Mouse (Mus musculus) gastrocnemius, postnatal 36 days (tissue): ENCODE results near the gene Csmd2. TPM values are rescaled to one million over a fixed set of nuclear protein-coding genes. Genes with fewer than 3 reads are reported as not detected.
"Not testable (repeated sequence)": the region's sequence is repeated elsewhere in the genome, so short reads cannot be mapped to it uniquely, and the experiment has no call there.

Source experiments
- DNase-seq, 2 experiments: peaks; one replicate each; pipeline ENCODE4 v3.0.0; 2022
- intact Hi-C: fragments of 180-260 bp; cut with DNase I; formaldehyde crosslinking; loops from one replicate; pipeline ENCODE4 v1.15.1; 2025
- total RNA-seq, 2 experiments: library from RNA; stranded (reverse); gene quantifications; 2 replicates each; pipeline ENCODE4 v1.2.3; 2021

The Csmd2 gene
- total RNA-seq, 2 experiments from 2014 or later, result not detected

DNA sequence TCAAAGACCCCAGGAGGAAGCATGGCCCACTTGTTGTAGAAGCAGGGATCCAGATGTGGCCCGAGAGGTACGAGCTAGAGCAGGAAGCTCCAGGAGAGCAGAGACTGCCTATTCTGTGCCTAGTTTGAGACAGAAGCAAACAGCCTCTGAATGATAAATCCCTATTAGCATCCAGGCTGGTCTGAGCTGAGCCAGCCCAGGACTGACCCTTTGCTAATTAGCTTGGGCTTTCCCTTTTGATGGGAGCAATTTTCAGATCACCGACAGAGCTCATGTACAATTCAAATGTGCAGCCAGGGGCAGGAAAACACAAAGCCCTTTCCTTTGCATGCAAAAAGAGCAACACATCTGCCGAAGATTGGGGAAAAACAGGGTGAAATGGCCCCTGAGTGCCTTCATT is 54.2 kb downstream of the Csmd2 start:
- intact Hi-C loops, result no loop called here
- DNase-seq, result no peak

DNA sequence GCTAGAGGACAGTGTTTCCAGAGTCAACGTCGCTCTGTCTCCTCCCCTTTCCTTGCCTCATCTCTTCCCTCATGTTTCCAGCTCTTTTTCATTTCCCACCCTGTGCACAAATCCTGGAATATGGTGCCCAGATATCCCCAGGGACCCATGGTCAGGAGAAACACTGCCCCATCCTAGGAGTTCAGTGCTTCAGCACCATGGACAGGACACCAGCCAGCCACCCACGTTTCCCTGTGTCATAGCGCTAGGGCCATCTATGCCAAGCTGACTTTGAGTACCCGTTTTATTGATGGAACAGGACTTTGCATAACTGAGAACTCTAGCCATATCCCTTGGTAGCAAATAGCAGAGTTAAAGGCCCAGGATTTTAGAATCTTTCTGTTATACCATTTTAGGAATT is 55.0 kb downstream of the Csmd2 start:
- intact Hi-C loops, result no loop called here
- no peak for DNase-seq

- intact Hi-C loops, result no loop called here
- no peak for DNase-seq
These were observed 61.1 kb downstream of the Csmd2 start for GRCm38 (mm10) chr4:128048716-128049115.

DNA sequence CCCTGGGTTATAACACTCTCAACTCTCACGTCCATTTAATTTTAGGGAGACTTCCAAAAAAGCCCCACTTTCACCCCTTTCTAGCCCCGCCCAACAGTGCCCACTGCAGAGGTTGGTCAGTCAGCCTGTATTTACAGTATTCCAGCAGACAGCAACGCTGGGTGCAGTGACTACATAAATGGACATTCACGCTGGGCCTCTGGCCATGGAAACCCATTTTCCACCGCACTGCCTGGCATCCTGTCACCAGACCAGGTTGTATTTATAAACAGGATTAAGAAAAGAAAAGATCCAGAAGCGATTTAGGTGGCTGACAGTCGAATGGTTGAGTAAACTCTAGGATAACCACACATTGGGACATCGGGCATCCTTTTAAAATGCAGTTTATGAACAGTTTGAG is 65.0 kb downstream of the Csmd2 start:
- intact Hi-C loops, result no loop called here
- DNase-seq, result no peak

GRCm38 (mm10) chr4:128061274-128061673 is 73.6 kb downstream of the Csmd2 start:
- intact Hi-C loops, DNase-seq: not testable (repeated sequence)

- no peak for DNase-seq
- intact Hi-C loops, result no loop called here
These were observed 79.5 kb downstream of the Csmd2 start for GRCm38 (mm10) chr4:128067189-128067588.

DNA sequence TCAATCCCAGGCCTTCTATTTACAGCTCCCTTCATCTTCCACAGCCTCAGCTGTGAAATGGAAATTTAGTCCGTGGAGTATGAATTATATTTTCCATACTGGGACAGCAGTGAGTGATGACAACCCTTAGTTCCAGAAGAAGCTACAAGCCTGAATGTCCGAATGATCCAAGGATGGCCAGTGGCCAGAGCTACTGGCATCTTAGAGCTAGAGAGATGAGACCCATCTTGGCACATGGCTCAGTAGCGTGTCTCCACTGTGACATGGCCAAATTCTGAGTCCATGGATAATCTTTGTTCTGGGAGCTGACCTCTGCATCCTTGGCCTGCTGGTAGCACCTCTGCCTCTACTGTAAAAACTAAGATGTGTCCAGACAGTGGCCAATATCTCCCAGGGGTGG is 96.8 kb downstream of the Csmd2 start:
- no peak for DNase-seq
- intact Hi-C loops, result no loop called here

GRCm38 (mm10) chr4:128085096-128085495 is 97.4 kb downstream of the Csmd2 start:
- intact Hi-C loops, result no loop called here
- no peak for DNase-seq

DNA sequence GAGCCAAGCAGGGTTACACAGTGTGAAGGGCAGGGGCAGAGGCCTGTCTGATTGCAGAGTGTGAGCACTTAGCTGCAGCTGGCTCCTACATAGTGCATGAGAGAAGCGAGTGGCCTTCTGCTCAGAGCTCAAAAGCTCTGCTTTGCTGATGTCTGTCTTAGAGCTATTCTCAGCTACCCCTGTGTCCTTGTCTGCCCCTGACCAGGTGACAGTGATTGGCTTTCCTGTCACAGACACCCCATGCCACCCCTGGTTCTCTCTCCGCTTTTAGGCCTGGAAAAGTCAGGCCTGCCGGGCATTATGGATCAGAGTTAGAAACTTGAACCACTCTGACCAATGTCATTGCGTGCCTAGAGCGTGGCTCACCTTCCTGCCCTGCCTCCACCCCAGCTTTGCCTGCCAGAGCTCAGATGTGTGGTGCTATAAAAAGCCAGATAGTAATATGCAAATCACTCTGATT is 99.5 kb downstream of the Csmd2 start:
- DNase-seq, result peak; percentile 14 to 15
- intact Hi-C loops, result no loop called here

DNA sequence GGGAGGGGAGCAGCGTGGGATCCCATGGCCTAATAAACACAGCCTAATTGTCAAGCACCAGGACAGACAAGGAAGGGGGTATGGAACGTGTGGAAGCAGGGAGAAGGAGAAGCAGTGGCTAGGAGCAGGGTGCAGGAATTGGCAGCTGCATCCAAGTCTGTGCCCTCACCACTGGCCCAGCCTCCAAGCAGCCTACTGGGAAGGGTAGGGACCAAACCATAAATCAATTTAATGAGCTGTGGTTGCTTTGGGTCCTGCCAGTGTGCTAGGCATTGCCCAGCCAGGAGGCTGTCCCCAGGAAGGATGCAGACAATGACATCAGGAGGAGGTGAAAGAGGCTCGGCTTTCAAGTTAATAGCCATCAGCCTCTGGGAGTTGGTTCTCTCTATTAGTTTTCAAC is 100.0 kb downstream of the Csmd2 start:
- DNase-seq, result peak in 1 of 2 experiments; percentile 6
- intact Hi-C loops, result no loop called here

DNA sequence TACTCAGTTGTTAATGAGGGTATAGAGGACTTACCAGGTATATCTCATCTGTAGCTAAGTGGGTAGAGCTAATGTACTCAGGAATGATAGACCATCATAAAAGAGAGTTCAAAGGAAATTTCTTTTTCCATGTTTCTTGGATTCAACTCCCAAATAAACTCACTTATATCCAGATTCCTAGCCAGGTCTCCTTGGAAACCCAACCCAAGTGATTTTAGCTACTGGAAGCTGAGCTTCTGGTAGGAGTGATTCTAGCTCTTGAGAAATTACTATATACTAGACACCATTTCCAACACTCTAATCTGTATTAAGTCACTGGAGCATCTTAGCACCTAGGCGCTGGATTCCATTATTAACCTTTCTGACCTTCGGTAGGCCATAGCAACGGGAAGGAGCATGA is 100.6 kb downstream of the Csmd2 start:
- no peak for DNase-seq
- intact Hi-C loops, result no loop called here

DNA sequence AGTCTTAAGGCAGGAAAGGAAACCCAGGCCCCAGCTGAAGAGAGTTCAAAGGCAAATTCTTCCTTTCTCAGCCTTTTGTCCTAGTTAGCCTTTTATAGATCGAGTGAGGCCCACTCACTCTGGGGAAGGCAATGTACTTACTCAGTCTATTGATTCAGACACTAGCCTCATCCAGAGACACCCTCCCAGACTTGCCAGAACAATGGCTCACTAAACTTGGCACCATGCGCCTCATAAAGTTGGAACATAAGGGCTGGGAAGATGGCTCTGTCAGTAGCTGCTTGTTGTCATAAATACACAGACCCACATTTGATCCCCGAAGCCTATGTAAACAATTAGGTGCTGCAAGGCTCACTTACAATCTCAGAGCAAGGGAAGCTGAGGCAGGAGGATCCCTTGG is 104.3 kb downstream of the Csmd2 start:
- intact Hi-C loops, result no loop called here
- DNase-seq, result no peak

GRCm38 (mm10) chr4:128099515-128099914 is 111.9 kb downstream of the Csmd2 start:
- intact Hi-C loops, result no loop called here
- no peak for DNase-seq

- intact Hi-C loops, result no loop called here
- DNase-seq, result no peak
These were observed 112.9 kb downstream of the Csmd2 start for GRCm38 (mm10) chr4:128100541-128100940.

DNA sequence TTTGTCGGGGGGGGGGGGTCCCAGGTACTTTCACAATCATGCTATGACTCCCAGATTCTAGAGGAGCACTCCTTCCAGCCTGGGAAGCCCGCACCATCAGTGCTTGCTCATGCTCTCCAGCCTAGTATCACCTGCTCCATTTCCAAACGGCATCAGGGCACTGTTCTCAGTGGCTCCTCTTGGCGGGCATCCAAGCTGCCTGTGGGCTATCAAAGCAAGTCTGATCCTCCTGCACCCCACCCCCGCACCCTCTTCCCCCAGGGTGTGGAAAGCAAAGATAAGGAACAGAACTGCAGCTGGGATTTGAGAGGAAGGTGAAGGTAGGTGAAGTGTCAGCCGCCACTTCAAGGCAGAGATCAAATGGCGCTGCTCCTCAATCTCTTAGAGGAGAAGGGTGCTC is 128.7 kb downstream of the Csmd2 start:
- intact Hi-C loops, result no loop called here
- DNase-seq, result no peak

DNA sequence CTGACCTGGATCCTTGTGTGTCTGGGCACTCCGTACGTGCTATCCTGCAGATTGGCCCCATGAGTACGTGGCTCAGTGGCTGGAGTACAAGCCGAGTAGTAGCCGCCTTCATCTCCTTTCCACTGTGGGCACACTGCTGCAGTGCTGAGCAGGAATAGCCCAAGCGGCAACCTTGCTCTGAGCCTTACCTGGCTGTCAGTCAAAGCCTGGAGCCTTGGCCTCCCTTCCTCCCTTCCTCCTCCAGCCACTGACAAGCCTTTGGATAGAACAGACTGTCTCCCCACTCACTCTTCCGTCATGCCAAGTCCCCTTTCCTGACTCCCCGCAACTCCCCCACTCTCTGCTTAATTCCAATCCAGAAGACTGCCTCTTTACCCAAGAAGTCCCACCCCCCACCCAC is 135.6 kb downstream of the Csmd2 start:
- DNase-seq, result no peak
- intact Hi-C loops, result no loop called here

- DNase-seq, result no peak
- intact Hi-C loops, result no loop called here
These were observed 137.1 kb downstream of the Csmd2 start for GRCm38 (mm10) chr4:128124738-128125137.

DNA sequence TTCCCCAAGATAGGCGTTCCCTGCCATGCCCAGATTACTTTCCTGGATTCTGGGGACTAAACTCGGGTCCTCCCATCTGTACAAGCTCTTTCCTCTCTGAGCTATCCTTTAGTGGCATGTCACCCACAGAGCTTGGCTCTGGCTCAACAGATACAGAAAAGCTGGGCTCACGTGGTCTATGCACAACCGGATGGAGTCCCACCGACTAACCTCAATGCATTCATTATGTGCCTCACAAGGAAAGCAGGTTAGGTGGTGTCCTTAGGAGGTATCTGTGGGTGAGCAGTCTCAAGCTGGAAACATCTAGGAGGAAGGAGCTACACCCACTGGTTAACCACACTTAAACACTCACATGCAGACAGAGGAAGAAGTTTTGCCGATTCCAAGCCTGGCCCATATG is 140.9 kb downstream of the Csmd2 start:
- DNase-seq, result no peak
- intact Hi-C loops, result no loop called here

DNA sequence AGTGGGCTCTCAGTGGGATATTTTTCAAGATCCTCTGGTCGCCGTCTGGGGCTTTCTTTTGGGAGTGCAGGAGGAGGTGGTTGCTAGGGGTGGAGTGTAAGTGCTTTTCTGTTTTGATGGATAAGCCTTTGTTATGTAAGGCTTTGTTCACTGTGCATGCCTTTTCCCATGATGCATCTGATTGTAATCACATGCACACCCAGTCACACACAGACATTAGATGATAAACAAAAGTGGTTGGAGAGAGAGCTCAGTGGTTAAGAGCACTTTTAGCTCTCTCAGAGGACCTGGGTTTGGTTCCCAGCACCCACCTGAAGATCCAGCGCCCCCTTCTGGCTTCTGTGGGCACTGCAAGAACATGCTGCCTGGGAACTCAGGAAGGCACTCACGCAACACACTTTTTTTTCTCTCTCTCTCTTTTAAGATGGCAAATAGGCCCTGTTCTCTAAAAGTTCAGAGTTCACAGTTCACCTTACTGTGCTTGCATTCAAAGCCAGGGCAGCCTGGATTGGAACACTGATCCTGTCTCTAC is 143.0 kb downstream of the Csmd2 start:
- intact Hi-C loops, result no loop called here
- no peak for DNase-seq

DNA sequence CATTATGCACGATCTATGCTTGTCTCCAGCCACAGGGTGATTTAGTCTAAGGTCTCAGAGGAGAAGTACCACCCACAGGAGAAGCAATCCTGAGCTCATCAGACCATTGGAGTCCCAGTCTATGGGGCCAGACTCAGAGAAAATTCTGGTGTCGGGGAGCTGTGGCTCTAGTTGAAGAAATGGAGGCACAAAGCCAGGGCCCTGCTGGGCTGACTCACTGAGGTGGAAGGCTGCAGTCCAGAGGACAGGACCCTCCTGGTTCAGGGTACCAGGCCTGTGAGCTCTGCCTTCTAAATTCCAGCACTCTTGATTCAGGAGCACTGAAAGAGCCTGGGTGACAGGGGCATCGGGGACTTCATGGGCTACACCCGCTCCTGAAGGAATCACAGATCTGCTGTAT is 144.0 kb downstream of the Csmd2 start:
- no peak for DNase-seq
- intact Hi-C loops, result no loop called here

- no peak for DNase-seq
- intact Hi-C loops, result no loop called here
These were observed 145.4 kb downstream of the Csmd2 start for GRCm38 (mm10) chr4:128132876-128133646.

DNA sequence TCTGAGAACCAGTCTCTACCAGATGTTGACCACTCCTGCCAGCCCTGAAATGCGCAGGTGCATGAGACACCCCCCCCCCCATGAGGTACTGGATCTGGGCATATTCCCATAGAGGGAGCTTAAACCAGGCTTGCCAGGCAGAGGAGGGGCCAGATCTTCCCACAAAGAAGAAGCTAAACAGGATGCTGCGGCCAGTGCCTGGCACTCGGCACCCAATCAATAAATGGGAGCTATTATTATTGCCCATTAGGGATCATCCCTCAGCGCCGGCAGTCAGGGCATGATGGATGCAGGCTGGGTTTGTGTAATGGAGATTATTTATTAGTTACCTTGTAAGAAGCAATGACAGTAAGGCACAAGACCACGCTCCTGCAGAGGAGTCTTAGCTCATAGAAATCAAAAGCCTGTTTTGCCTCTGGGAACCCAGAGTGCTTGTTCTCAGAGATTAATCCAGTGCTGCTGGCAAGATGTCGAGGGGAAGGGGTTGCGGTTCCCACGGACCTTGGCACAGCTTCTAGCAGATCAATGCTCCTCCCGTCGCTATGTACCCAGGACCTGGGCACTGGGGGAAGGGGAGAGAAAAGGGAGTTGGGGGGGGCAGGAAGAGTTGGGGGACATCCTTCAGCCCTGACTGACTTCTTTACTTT is 146.8 kb downstream of the Csmd2 start:
- no peak for DNase-seq
- intact Hi-C loops, result no loop called here
